Mouse (Mus musculus) G1E (cell line): ENCODE data around the gene Dop1a.

ENCODE experiments used
- CTCF ChIP-seq: IDR thresholded peaks from 2 replicates; pipeline ENCODE4 v1.5.1; 2012; ENCODE audit warnings: low read depth, low read length, inconsistent platforms, mixed read lengths
- GATA1 ChIP-seq: IDR thresholded peaks from 2 replicates; pipeline ENCODE4 v1.6.1; 2012; ENCODE audit warnings: borderline replicate concordance, low read length, inconsistent platforms, mixed read lengths
- GATA2 ChIP-seq: IDR thresholded peaks from 2 replicates; pipeline ENCODE4 v1.6.1; 2012; ENCODE audit warnings: low read depth, low read length, inconsistent platforms, borderline replicate concordance
- TAL1 ChIP-seq: conservative IDR thresholded peaks from 2 replicates; pipeline ENCODE4 v1.6.1; 2012; ENCODE audit warnings: low read depth, low read length, inconsistent platforms, mixed read lengths

DNA sequence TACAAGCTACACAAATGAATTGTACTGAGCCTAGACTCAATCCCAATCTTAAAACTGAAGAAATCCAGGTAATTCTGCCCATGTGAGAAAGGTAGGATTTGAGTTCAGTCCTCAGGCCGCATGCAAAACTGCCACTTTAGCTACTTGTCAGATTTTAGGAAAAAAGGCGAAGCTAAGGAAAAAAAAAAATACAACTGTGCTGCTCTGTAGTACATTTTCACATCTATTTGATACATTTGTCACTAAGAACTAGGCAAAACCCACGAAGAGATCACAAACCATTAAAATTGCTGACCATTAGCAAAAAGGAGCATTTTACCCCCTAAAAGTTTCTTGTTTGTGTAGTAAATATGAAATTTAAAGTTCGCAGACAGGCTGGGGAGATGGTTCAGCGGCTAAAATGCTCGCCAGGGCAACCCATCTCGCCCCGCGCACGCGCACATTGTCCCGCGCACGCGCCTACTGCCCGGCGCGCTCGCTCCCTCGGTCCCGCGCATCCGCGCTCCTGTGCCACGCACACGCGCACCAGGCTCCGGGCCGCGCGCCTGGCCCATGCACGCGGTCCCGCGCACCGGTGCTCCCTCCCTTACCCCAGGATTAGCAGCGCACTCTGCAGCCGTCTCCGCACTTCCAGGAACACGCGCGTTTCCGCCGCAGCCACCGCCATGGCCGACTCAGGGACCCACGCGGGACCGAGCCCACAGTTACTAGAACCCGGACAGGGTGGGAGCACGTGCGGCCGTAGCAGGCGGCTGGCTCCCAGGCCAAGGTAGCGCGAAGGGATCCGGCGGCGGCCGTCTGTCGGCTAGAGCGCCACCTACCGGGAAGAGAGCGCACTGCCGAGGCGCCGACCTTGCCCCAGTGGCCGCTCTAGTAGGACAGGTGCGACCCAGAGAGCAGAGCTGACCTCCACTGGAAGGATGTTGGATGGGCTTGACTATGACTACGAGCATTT lies 2.5 kb upstream of the Dop1a start, which contains the start of gene Ube2cbp:
- TF ChIP-seq GATA1, result no peak
- peak; percentile 92 for TF ChIP-seq CTCF
- TF ChIP-seq TAL1, result no peak
- no peak for TF ChIP-seq GATA2
